Mouse (Mus musculus): ENCODE results near the gene Doc2b.

Doc2b gene

GRCm38 (mm10) chr11:75793351-75793750 is 2.5 kb downstream of the Doc2b start:
- no peak for DNase-seq (ENCODE audit: inconsistent age in 2 of 2, low spot score in 1 of 2)

GRCm38 (mm10) chr11:75792535-75792934 is 3.3 kb downstream of the Doc2b start:
- DNase-seq (ENCODE audit: inconsistent age in 2 of 2, low spot score in 1 of 2) = peak in 1 of 2 experiments; percentile 57

GRCm38 (mm10) chr11:75785897-75786296 is 10.0 kb downstream of the Doc2b start:
- no peak for DNase-seq (ENCODE audit: inconsistent age in 2 of 2, low spot score in 1 of 2)

DNA sequence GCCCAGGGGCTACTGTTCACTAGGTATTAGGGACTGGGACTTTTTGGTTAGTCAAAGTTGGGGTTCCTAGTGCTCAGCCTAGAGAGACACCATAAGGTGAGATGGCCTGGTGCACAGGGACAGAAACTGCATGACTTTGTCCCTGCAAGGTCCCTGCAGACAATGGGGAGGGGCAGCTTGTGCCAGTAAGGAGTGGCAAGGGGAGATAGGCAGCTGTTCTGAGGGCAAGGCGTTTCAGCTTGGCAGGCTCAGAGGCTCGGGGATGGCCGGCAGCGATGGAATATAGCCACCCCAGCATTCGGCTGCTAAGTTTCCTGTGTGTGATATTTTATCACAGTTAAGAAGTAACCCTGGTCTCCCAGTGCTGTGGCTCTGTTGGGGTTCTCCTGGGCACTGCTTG is 12.1 kb downstream of the Doc2b start:
- no peak for DNase-seq (ENCODE audit: inconsistent age in 2 of 2, low spot score in 1 of 2)

DNA sequence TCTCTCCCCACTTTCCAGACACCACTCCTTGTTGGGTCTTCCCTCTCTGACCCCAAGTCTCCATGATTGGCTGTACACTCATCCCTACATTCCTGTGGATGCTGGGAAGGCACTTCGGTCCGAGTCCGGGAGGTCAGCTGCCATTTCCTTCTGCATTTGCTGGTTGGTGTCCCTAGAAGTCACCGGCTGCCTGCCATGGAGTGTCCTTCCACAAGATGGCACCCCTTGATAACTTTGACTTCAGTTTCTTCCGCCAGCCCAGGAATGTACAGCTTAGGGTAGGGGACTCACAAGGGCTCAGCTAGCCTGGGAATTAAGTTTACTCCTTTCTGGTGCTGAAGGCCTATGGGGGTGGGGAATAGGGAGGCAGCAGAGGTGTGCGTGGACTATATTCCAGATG is 13.9 kb downstream of the Doc2b start:
- peak; percentile 76 to 94 for DNase-seq (ENCODE audit: inconsistent age in 2 of 2, low spot score in 1 of 2)

DNA sequence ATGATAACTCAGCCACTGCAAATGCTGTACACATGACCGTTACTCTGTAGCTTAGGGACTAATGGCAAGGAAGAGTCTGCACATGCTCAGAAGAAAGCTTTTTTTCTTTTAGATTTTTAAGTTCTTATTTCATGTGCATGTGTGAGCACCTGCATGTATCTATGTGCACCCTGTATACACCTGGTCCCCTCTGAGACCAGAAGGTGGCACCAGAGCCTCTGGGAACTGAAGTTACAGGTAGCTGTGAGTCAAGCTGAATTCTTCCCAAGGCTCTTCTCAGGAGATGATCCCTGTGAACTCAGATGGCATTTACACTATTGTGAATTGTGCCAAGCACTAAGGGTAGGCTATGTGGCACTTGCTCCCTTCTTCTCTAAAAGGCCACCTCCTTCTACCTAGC is 19.9 kb downstream of the Doc2b start:
- no peak for DNase-seq (ENCODE audit: inconsistent age in 2 of 2, low spot score in 1 of 2)

DNA sequence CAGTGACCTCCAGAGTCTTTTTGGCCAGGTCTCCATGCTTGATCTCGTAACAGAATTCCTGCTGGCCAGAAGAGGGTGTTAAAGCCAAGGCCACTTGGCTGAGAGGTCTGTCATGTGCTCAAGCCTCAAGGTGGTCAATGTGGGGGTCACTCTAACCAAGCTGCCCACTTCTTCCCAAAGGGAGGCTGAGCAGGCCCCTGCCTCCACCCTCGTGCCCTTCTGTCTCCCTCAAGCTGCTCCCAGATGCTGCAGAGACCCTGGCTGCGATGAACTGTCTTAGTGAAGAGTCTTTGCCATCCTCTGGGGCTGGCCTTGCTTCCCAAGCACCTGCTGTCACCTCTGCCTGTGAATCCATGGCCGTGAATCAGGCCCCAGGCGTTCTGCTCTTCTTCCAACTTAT is 23.3 kb downstream of the Doc2b start:
- peak in 1 of 2 experiments; percentile 65 for DNase-seq (ENCODE audit: inconsistent age in 2 of 2, low spot score in 1 of 2)

GRCm38 (mm10) chr11:75769206-75769605 is 26.6 kb downstream of the Doc2b start:
- peak; percentile 89 to 94 for DNase-seq (ENCODE audit: inconsistent age in 2 of 2, low spot score in 1 of 2)

- peak in 1 of 2 experiments; percentile 51 for DNase-seq (ENCODE audit: inconsistent age in 2 of 2, low spot score in 1 of 2)
These were observed 27.5 kb downstream of the Doc2b start for GRCm38 (mm10) chr11:75768091-75768989.

DNA sequence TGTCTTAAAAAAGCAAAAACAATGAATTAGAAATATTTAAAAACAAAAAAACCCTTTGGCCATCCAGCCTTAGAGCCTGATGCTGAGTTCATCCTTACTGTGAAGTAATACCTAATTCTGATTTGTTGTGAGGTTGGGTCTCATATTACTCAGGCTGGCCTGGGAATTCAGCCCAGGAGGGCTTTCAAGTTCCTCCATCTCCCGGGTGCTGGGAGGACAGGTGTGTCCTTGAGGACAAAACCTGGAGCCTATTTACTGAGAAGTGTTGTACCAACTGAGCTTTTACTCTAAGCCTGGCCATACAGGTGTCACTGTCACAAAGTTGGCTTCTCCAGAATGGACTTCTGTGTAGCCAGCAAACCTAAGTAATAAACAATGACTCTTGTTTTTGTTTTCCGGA is 28.8 kb downstream of the Doc2b start:
- no peak for DNase-seq (ENCODE audit: inconsistent age in 2 of 2, low spot score in 1 of 2)

DNA sequence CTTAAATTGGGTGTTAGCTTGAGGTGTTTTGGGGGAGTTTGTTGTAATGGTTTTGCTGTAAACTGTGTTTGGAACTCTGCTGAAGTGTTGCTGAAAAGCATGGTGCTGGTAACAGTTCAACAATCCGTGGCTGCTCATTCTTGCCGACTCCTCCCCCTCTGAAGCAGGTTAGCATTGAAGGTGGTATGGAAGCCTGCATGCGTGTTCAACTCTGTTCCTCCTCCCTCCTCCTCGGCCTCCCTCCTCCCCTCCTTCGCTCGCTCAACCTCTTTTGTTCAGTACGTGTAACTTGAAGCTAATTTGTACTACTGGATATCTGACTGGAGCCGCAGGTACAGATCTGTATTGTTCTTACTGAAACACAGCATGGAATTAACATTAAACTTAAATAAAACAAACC is 30.7 kb downstream of the Doc2b start:
- no peak for DNase-seq (ENCODE audit: inconsistent age in 2 of 2, low spot score in 1 of 2)

DNA sequence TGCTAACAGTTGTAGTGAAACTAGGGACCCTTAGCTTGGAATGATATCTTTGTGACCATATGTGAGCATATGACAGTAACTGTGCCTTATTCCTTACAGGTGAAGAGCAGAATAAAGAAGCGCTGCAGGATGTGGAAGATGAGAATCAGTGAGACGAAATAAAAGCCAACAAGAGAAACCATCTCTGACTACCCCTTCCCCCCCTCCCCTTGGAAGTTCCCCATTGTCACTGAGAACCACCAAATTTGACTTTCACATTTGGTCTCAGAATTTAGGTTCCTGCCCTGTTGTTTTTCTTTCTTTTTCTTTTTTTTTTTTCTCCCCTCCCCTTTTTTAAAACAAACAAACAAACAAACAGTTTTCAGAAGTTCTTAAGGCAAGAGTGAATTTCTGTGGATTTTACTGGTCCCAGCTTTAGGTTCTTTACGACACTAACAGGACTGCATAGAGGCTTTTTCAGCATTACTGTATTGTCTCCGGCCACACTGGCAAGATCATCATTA is 31.3 kb downstream of the Doc2b start:
- no peak for DNase-seq (ENCODE audit: inconsistent age in 2 of 2, low spot score in 1 of 2)

GRCm38 (mm10) chr11:75762708-75763107 is 33.1 kb downstream of the Doc2b start:
- DNase-seq (ENCODE audit: inconsistent age in 2 of 2, low spot score in 1 of 2) = no peak

DNA sequence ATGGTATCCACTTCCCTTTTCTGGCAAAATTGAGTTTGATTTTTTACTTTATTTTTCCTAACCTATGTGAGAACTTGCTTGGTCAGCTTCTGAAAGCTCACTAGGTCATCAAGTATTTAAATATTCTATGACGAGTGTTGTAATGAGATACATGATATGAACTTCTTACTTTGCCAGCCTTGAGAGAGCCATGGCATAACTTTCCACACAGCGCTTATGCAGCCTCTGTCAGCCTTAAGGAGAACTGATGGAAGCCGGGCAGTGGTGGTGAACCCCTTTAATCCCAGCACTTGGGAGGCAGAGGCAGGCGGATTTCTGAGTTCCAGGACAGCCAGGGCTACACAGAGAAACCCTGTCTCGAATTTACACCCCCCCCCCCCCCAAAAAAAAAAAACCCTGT is 35.1 kb downstream of the Doc2b start:
- no peak for DNase-seq (ENCODE audit: inconsistent age in 2 of 2, low spot score in 1 of 2)

GRCm38 (mm10) chr11:75758553-75758952 is 37.3 kb downstream of the Doc2b start:
- no peak for DNase-seq (ENCODE audit: inconsistent age in 2 of 2, low spot score in 1 of 2)

- no peak for DNase-seq (ENCODE audit: inconsistent age in 2 of 2, low spot score in 1 of 2)
These were observed 39.2 kb downstream of the Doc2b start for GRCm38 (mm10) chr11:75756687-75757086.

GRCm38 (mm10) chr11:75751082-75751481 is 44.8 kb downstream of the Doc2b start:
- DNase-seq (ENCODE audit: inconsistent age in 2 of 2, low spot score in 1 of 2) = no peak

DNA sequence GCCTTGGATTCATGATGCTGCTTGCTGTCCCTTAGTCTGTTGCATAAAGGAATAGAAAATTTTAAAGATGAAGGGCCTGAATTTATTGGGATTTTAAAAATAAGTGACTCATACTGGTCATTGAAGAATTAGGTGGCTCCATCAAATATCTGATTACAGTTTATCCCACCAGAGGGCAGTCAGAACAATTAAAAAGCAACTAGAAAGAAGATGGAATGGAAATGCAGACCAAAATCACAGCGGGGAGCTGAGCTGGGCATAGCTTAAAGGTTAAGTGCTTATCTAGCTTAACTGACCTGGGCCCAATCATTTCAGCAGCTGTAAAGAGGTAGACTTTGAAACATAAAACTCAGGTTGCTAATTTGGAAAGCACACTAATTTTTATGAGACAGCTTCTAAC is 45.3 kb downstream of the Doc2b start:
- peak in 1 of 2 experiments; percentile 61 for DNase-seq (ENCODE audit: inconsistent age in 2 of 2, low spot score in 1 of 2)

- DNase-seq (ENCODE audit: inconsistent age in 2 of 2, low spot score in 1 of 2) = peak in 1 of 2 experiments; percentile 26
These were observed 51.1 kb downstream of the Doc2b start for GRCm38 (mm10) chr11:75744761-75745160.

DNA sequence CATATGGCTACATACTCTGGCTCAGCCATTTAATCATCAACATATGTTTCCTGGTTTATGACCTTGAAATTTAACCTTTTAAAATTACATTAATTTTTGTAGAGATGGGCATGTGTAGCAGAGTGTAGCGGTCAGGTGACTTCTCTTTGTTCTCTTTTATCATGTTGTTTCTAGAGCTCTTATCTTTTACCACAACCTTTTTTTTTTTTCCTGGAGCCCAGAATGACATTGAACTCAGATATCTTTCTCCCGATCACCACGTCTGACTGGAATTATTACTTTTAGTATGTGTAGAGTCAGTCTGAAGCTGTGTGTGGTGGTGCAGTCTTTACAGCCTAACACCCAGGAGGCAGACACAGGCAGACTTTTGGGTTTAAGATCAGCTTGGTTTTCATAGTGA is 54.2 kb downstream of the Doc2b start:
- DNase-seq (ENCODE audit: inconsistent age in 2 of 2, low spot score in 1 of 2) = no peak

GRCm38 (mm10) chr11:75740204-75740603 is 55.6 kb downstream of the Doc2b start:
- DNase-seq (ENCODE audit: inconsistent age in 2 of 2, low spot score in 1 of 2) = peak in 1 of 2 experiments; percentile 49

DNA sequence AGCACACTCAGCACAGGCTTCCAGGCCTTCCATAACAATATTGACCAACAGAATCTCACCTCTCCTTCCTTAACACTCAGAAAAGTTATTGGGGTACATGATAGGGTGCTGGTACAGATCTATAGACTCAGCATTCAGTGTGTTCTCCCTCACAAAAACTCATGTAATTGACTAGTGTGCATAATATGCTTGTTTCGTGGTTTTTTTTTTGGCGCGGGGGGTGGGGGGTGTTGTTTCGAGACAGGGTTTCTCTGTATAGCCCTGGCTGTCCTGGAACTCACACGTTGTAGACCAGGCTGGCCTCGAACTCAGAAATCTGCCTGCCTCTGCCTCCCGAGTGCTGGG is 57.4 kb downstream of the Doc2b start:
- DNase-seq (ENCODE audit: inconsistent age in 2 of 2, low spot score in 1 of 2) = no peak

Data from adrenal gland, adult (tissue).